Mouse (Mus musculus) midbrain, embryonic 11.5 days (tissue): Measurements from ENCODE around the gene Smad1. TPM values are rescaled to one million over a fixed set of nuclear protein-coding genes. Genes with fewer than 3 reads are reported as not detected.

ENCODE experiments used
- ATAC-seq: fragments of 200-750 bp; cut with Nextera tagmentation; 2 replicates; pipeline ENCODE4 v1.8.0; 2017; ENCODE audit warnings: moderate TSS enrichment, moderate library complexity; ENCODE audit not compliant: low FRiP score
- DNase-seq: peaks from one replicate; pipeline ENCODE4 v3.0.0; 2015; ENCODE audit warnings: low spot score; ENCODE audit errors: missing footprints
- H3K27ac ChIP-seq: fragments of 300-500 bp; sonication (generic); 2 replicates; pipeline ENCODE4 v1.5.1; 2014; ENCODE audit warnings: low read depth, low read length
- H3K27me3 ChIP-seq: fragments of 300-500 bp; sonication (generic); 2 replicates; pipeline ENCODE4 v1.6.1; 2014; ENCODE audit warnings: mild to moderate bottlenecking, low read length, moderate library complexity, mixed read lengths; ENCODE audit not compliant: control insufficient read depth, insufficient read depth
- H3K36me3 ChIP-seq: fragments of 300-500 bp; sonication (generic); 2 replicates; pipeline ENCODE4 v1.6.1; 2014; ENCODE audit warnings: mild to moderate bottlenecking, low read length, moderate library complexity, mixed read lengths; ENCODE audit not compliant: control insufficient read depth, insufficient read depth
- H3K4me1 ChIP-seq: fragments of 300-500 bp; sonication (generic); 2 replicates; pipeline ENCODE4 v1.6.1; 2014; ENCODE audit warnings: low read length; ENCODE audit not compliant: control insufficient read depth, insufficient read depth
- H3K4me2 ChIP-seq: fragments of 300-500 bp; sonication (generic); 2 replicates; pipeline ENCODE4 v1.6.1; 2014; ENCODE audit warnings: mild to moderate bottlenecking, moderate library complexity
- H3K4me3 ChIP-seq: fragments of 300-500 bp; sonication (generic); 2 replicates; pipeline ENCODE4 v1.5.1; 2014; ENCODE audit warnings: low read depth, low read length
- H3K9ac ChIP-seq: fragments of 300-500 bp; sonication (generic); 2 replicates; pipeline ENCODE4 v1.6.1; 2014; ENCODE audit warnings: low read length
- H3K9me3 ChIP-seq: fragments of 300-500 bp; sonication (generic); 2 replicates; pipeline ENCODE4 v1.6.1; 2016; ENCODE audit warnings: low read length; ENCODE audit not compliant: control insufficient read depth
- WGBS: fragments of 180-500 bp; shearing (Covaris S2); extraction: QIAGEN DNeasy Blood & Tissue Kit; methylation state at CpG from one replicate; pipeline ENCODE4 v1.1.7; 2014; 5-methylcytosine and 5-hydroxymethylcytosine counted together
- polyA plus RNA-seq: library from polyadenylated mRNA; unstranded; fragments of >200 nt; fragmentation: Nextera tagmentation; extraction: Ambion mirVana; gene quantifications from 2 replicates; pipeline ENCODE4 v1.2.1, GENCODE M21; 2014

Smad1 gene
- polyA plus RNA-seq, 1 experiment from 2014 or later = 55.5 TPM

DNA sequence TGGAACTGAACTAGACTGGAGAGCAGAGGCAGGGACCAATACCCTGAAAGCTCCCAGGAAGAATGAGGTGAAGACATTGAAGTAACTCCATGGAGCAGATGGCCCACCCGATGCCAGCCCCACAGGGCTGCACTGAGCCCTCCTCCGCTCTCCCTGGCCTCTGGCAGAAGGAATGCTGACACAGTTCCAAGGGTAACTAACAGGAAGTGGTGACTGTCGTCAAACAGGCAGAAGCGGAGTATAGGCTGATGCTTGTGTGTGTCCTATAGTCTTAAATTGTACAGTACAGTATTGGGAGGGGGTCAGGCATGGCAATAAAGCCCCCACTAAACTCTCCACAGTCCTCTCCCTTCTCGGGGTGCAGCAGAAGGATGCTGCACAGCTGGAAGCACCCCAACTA, 24.9 kb downstream of the Smad1 start:
- Histone ChIP-seq H3K4me1 (no peaks in the 10 kb centered on the region), H3K4me3 (no peak overlapping the region), H3K9me3 (no peaks in the 10 kb centered on the region), H3K9ac (no peak overlapping the region), H3K27ac (no peak overlapping the region), H3K4me2 (no peak overlapping the region), H3K36me3 (peaks cover 10% of the 10 kb centered on the region; the same call in 1 of the 2 replicates), H3K27me3 (no peaks in the 10 kb centered on the region)
- 80% methylated on average over 5 of the region's 5 CpGs for WGBS
- DNase-seq (no peak), ATAC-seq (no peak)

DNA sequence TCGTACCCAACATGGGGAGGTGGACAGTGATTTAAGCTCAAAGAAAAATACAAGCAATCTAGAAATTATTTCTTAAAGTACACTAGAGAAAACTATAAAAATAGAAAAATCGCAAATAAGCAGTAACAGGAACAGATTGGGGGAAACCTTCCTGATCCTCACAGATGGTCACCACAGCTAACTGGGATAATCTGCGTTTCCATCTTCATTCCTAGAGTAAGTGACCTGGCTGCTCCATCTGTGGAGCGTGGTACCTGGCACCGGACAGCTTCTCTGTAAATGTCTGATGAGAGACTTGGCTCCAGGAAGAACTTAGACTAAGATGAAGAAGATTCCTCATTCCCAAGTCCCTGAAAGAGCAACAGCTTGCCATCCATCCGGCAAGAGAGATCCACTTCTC, 25.8 kb downstream of the Smad1 start:
- Histone ChIP-seq H3K9me3 (no peaks in the 10 kb centered on the region), H3K27me3 (no peaks in the 10 kb centered on the region), H3K4me2 (no peak overlapping the region), H3K4me3 (no peak overlapping the region), H3K4me1 (no peaks in the 10 kb centered on the region), H3K36me3 (peaks cover 10% of the 10 kb centered on the region; the same call in 1 of the 2 replicates), H3K27ac (no peak overlapping the region), H3K9ac (no peak overlapping the region)
- WGBS = 94% methylated on average over 6 of the region's 6 CpGs
- ATAC-seq (no peak), DNase-seq (no peak)

GRCm38 (mm10) chr8:79372960-79373359, 26.4 kb downstream of the Smad1 start:
- H3K9me3 ChIP-seq = no peaks in the 10 kb centered on the region
- 90% methylated on average over 8 of the region's 8 CpGs for WGBS
- no peak overlapping the region for H3K27ac ChIP-seq
- peaks cover 10% of the 10 kb centered on the region; the same call in 1 of the 2 replicates for H3K36me3 ChIP-seq
- no peak overlapping the region for H3K4me3 ChIP-seq
- no peak overlapping the region for H3K4me2 ChIP-seq
- ATAC-seq (no peak), DNase-seq (no peak)
- H3K4me1 ChIP-seq = no peaks in the 10 kb centered on the region
- no peaks in the 10 kb centered on the region for H3K27me3 ChIP-seq
- H3K9ac ChIP-seq = no peak overlapping the region

- 84% methylated on average over 9 of the region's 9 CpGs for WGBS
- H3K4me3 ChIP-seq = no peak overlapping the region
- no peak overlapping the region for H3K27ac ChIP-seq
- no peak for DNase-seq
- no peak overlapping the region for H3K9ac ChIP-seq
- H3K4me2 ChIP-seq = no peak overlapping the region
- no peaks in the 10 kb centered on the region for H3K27me3 ChIP-seq
- H3K36me3 ChIP-seq = peaks cover 10% of the 10 kb centered on the region; the same call in 1 of the 2 replicates
- no peak for ATAC-seq
- no peaks in the 10 kb centered on the region for H3K9me3 ChIP-seq
- H3K4me1 ChIP-seq = no peaks in the 10 kb centered on the region
These were observed 26.8 kb downstream of the Smad1 start for GRCm38 (mm10) chr8:79372521-79372920.

DNA sequence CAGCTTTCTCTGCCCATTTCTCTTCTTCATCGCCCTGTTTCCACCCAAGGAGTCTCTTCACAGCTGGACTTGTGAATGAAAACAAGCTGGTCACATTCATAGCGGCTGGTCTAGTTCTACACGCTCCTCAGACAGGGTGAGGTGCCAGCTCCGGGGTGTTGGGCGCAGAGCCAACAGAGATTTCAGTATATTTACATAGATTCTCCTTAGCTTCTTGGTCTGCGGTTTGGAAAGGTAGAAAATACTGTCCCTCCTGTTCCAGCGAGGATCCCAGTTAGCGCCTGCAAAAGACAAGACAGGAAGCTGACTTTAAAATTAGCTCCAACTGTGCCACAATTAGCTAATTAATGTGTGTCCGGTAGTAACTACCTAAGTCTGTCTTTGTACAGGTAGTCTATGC, 27.2 kb downstream of the Smad1 start:
- WGBS = 90% methylated on average over 9 of the region's 9 CpGs

DNA sequence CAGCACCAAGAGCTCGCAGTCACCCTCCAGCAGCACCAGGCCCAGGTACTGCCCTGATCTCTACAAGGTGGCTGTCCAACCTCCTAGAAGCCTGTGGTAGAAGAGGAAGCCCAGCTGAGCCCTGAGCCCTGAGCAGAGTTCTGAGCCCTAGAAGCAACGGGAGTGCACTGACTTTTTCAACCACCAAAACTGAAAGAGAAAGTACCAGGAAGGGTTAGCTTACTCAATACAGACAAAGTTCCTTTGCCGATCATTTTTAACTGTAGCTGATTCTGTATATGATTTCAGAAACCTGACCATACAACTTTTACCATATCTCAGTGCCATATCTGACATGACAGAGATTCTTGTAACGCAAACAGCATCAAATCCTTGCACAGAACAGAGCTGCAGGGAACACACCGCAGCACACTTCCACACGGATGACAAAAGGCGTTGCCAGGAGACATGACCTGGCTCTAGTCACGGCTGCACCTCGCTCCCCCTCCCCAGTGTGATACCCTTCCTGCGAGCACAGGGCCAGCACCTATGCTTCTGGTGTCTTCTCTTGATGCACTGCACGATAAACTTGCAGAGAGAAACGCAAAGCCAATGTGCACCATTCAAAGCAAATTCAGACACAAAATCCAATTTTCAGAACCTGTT, 28.6 kb downstream of the Smad1 start:
- H3K4me2 ChIP-seq = no peak overlapping the region
- no peaks in the 10 kb centered on the region for H3K27me3 ChIP-seq
- no peaks in the 10 kb centered on the region for H3K4me1 ChIP-seq
- H3K4me3 ChIP-seq = no peak overlapping the region
- peaks cover 10% of the 10 kb centered on the region; the same call in 1 of the 2 replicates for H3K36me3 ChIP-seq
- no peak for ATAC-seq
- 95% methylated on average over 12 of the region's 12 CpGs for WGBS
- H3K9me3 ChIP-seq = no peaks in the 10 kb centered on the region
- no peak for DNase-seq
- H3K27ac ChIP-seq = no peak overlapping the region
- no peak overlapping the region for H3K9ac ChIP-seq

More for the DNA sequence above, 27.2 kb downstream of the Smad1 start:
- no peak overlapping the region for H3K27ac ChIP-seq
- peaks cover 10% of the 10 kb centered on the region; the same call in 1 of the 2 replicates for H3K36me3 ChIP-seq
- H3K9ac ChIP-seq = no peak overlapping the region
- H3K27me3 ChIP-seq = no peaks in the 10 kb centered on the region
- no peak overlapping the region for H3K4me3 ChIP-seq
- DNase-seq (no peak), ATAC-seq (no peak)
- H3K9me3 ChIP-seq = no peaks in the 10 kb centered on the region
- no peak overlapping the region for H3K4me2 ChIP-seq
- H3K4me1 ChIP-seq = no peaks in the 10 kb centered on the region

DNA sequence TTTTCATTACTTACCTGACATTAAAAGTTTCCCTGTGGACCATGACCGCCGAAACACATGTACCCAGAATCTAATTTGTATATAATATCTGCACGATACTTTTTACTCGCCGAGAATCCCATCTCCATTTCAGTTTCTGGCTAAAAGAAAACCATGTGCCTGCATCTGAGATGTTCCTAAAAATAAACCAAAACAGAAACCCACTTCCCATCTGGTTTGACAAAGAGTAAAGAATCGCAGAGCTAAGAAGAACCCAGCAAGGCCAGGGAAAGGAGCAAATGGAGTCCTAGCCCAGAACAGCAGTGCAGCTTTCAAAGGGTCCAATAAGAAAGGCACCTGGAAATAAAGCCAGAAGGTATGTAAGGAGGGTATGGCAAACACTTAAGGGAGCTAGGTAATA, 30.2 kb downstream of the Smad1 start:
- ATAC-seq (no peak), DNase-seq (no peak)
- peaks cover 10% of the 10 kb centered on the region; the same call in 1 of the 2 replicates for H3K36me3 ChIP-seq
- no peak overlapping the region for H3K27ac ChIP-seq
- H3K4me3 ChIP-seq = no peak overlapping the region
- H3K9me3 ChIP-seq = no peaks in the 10 kb centered on the region
- 92% methylated on average over 6 of the region's 6 CpGs for WGBS
- no peak overlapping the region for H3K9ac ChIP-seq
- H3K4me2 ChIP-seq = no peak overlapping the region
- H3K27me3 ChIP-seq = no peaks in the 10 kb centered on the region
- no peaks in the 10 kb centered on the region for H3K4me1 ChIP-seq

GRCm38 (mm10) chr8:79367959-79368358, 31.4 kb downstream of the Smad1 start:
- Histone ChIP-seq H3K4me1 (no peaks in the 10 kb centered on the region), H3K9ac (no peak overlapping the region), H3K4me2 (no peak overlapping the region), H3K27ac (no peak overlapping the region), H3K36me3 (peaks cover 10% of the 10 kb centered on the region; the same call in 1 of the 2 replicates), H3K27me3 (no peaks in the 10 kb centered on the region), H3K4me3 (no peak overlapping the region), H3K9me3 (no peaks in the 10 kb centered on the region)
- no peak for ATAC-seq
- 92% methylated on average over 4 of the region's 4 CpGs for WGBS
- DNase-seq = no peak

DNA sequence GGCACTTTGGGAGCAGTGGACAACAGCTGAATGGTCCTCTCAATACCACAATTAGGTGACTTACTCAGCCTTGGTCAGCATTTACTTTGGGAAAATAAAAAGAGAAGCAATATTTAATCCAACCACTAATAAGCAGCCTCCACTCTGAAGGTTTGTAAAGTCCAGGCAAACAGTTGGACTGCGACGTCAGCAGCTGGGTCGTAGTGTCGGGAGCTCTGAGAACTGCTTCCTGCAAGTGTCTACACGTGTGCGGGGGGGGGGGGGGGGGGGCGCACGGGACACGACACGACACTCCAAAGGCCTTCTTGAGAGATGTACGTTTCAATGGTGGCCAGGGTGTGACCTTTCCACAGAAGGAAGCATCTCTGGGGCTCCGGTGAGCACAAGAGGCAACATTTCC, 32.0 kb downstream of the Smad1 start:
- 91% methylated on average over 11 of the region's 12 CpGs for WGBS
- ATAC-seq = no peak
- peaks cover 10% of the 10 kb centered on the region; the same call in 1 of the 2 replicates for H3K36me3 ChIP-seq

More for the DNA sequence above, 32.0 kb downstream of the Smad1 start:
- H3K9ac ChIP-seq = no peak overlapping the region
- H3K4me1 ChIP-seq = no peaks in the 10 kb centered on the region
- H3K9me3 ChIP-seq = no peaks in the 10 kb centered on the region
- no peak overlapping the region for H3K4me3 ChIP-seq
- no peak overlapping the region for H3K4me2 ChIP-seq
- H3K27me3 ChIP-seq = no peaks in the 10 kb centered on the region
- no peak for DNase-seq
- H3K27ac ChIP-seq = no peak overlapping the region
